Mouse (Mus musculus) lung, adult 2 months (tissue): ENCODE results near the gene Zbtb8b.

Experiments
- CTCF ChIP-seq: fragments of 200-500 bp; IDR thresholded peaks from 2 replicates; pipeline ENCODE4 v1.5.1; 2011; ENCODE audit warnings: mild to moderate bottlenecking, low read length, control low read depth; ENCODE audit not compliant: insufficient read depth
- POLR2A ChIP-seq: fragments of 200-500 bp; IDR thresholded peaks from 2 replicates; pipeline ENCODE4 v1.6.1; 2011; ENCODE audit warnings: low read depth, mild to moderate bottlenecking, control low read depth, low read length, borderline replicate concordance; ENCODE audit errors: extremely low read depth

DNA sequence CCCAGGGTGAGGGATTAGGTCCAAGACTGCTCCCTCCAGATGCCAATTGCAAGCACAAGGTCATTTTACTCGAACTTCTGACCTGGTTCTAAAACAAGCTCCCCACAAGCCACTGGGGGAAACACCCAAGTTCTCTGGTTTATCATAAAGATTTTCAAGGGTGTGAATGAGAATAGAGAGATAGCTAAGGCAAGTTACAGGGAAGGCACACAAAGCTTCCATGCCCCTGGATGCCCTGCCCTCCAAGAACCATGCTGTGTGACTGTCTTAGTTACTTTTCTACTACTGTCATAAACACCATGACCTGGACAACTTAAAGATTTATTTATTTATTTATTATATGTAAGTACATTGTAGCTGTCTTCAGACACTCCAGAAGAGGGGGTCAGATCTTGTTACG, 53.7 kb downstream of the Zbtb8b start:
- TF ChIP-seq POLR2A: no peak
- no peak for TF ChIP-seq CTCF
